In the genomic region with DNA sequence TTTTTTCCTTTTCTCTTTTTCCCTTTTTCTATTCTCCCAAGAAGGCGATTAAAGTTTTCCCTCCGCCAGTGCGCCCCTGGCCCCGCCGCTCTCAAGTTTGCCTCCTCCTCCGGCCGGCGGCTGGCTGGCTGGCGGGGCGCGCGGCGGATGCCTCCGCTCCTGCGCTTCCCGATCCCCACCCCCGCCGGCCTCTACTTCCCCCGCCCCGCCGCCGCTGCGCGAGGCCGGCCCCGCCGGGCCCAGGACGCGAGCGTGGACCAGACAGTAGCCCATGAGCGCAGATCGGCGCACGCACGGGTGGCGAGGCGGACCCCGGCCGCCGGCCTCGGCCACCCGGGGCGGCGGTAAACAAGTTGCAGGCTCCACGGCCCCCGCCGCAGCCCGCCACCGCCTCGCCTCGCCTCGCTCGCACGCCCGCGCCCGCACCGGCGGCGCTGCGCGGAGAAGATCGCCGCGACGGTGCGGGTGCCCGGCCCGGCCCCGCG, we compare ENCODE assay signal across 7 mouse cellular contexts. TPM values are rescaled to one million over a fixed set of nuclear protein-coding genes. Genes with fewer than 3 reads are reported as not detected.
DNase-seq lines count a peak whose midpoint lies in the region; ATAC-seq and TF ChIP-seq lines count a peak whose summit lies in the region.

No protein-coding gene starts in this region.

- TF ChIP-seq POLR2A in kidney, adult 2 months (IDR thresholded peaks at IDR 0.05; ENCODE audit: low read depth, low read length) = no peak
- TF ChIP-seq POLR2A in liver, adult 2 months (IDR thresholded peaks at IDR 0.05; ENCODE audit: extremely low read depth, insufficient read depth, low read length) = no peak
- TF ChIP-seq POLR2A in myocyte (IDR thresholded peaks at IDR 0.05; ENCODE audit: insufficient read length, low read depth) = peak; percentile 53

- peak overlapping the region; percentile 89 for H3K9ac ChIP-seq in liver, adult 2 months (ENCODE audit: low read depth, low read length)
- peak overlapping the region; percentile 80 for H3K9ac ChIP-seq in stomach, embryonic 15.5 days

- H3K27me3 ChIP-seq in kidney, adult 2 months (replicated peaks; ENCODE audit: control insufficient read depth, insufficient read depth, low read length) = no peaks in the 10 kb centered on the region
- H3K27me3 ChIP-seq in liver, adult 2 months (ENCODE audit: control insufficient read depth, insufficient read depth, low read length) = no peaks in the 10 kb centered on the region
- H3K27me3 ChIP-seq in myocyte (ENCODE audit: control insufficient read depth, insufficient read depth, insufficient read length) = no peaks in the 10 kb centered on the region
- no peaks in the 10 kb centered on the region for H3K27me3 ChIP-seq in stomach, embryonic 15.5 days (replicated peaks)

- WGBS in kidney, adult 2 months = 1% methylated on average over 71 of the region's 71 CpGs
- WGBS in liver, adult 2 months = under 1% methylated on average over 70 of the region's 71 CpGs
- WGBS in stomach, embryonic 15.5 days = under 1% methylated on average over 59 of the region's 71 CpGs

- ATAC-seq in stomach, embryonic 15.5 days (ENCODE audit: insufficient read depth, low FRiP score, low read depth) = peak; percentile 53; the same call in 1 of the 2 replicates

- H3K36me3 ChIP-seq in kidney, adult 2 months (ENCODE audit: control insufficient read depth, insufficient read depth, low read length) = no peaks in the 10 kb centered on the region
- no peaks in the 10 kb centered on the region for H3K36me3 ChIP-seq in liver, adult 2 months (ENCODE audit: control insufficient read depth, insufficient read depth, low read length)
- no peaks in the 10 kb centered on the region for H3K36me3 ChIP-seq in myocyte (ENCODE audit: control insufficient read depth, insufficient read depth)
- no peaks in the 10 kb centered on the region for H3K36me3 ChIP-seq in stomach, embryonic 15.5 days

- H3K79me2 ChIP-seq in liver, adult 2 months (ENCODE audit: control insufficient read depth, insufficient read depth, low read length) = peaks cover 3% of the 10 kb centered on the region; the same call in 1 of the 2 replicates
- H3K79me2 ChIP-seq in myocyte (ENCODE audit: control insufficient read depth, insufficient read depth) = no peaks in the 10 kb centered on the region

- no peaks in the 10 kb centered on the region for H3K4me1 ChIP-seq in kidney, adult 2 months (ENCODE audit: control insufficient read depth, insufficient read depth, low read length)
- peaks cover 6% of the 10 kb centered on the region for H3K4me1 ChIP-seq in liver, adult 2 months (ENCODE audit: control insufficient read depth, insufficient read depth, low read length)
- H3K4me1 ChIP-seq in stomach, embryonic 15.5 days = peaks cover 8% of the 10 kb centered on the region; the same call in 1 of the 2 replicates

- no peaks in the 10 kb centered on the region for H3K9me3 ChIP-seq in stomach, embryonic 15.5 days

- peak overlapping the region; percentile 98 for H3K4me3 ChIP-seq in kidney, adult 2 months (ENCODE audit: insufficient read depth, low read depth, low read length)
- H3K4me3 ChIP-seq in liver, adult 2 months (ENCODE audit: insufficient read depth, low read depth, low read length) = peak overlapping the region; percentile 86
- H3K4me3 ChIP-seq in myocyte = peak overlapping the region; percentile 84
- peak overlapping the region; percentile 92 for H3K4me3 ChIP-seq in stomach, embryonic 15.5 days (replicated peaks)

- peak overlapping the region; percentile 30 for H3K27ac ChIP-seq in kidney, adult 2 months (ENCODE audit: insufficient read depth, low read depth, low read length)
- peak overlapping the region; percentile 31 for H3K27ac ChIP-seq in liver, adult 2 months (replicated peaks; ENCODE audit: insufficient read depth, low read depth, low read length)
- peak overlapping the region; percentile 95 for H3K27ac ChIP-seq in stomach, embryonic 15.5 days

- peak overlapping the region; percentile 90 for H3ac ChIP-seq in myocyte (ENCODE audit: control insufficient read depth, insufficient read length)

- H3K4me2 ChIP-seq in myocyte (ENCODE audit: low read depth) = peak overlapping the region; percentile 79
- H3K4me2 ChIP-seq in stomach, embryonic 15.5 days = peak overlapping the region; percentile 77

- no peak for TF ChIP-seq CTCF in kidney, adult 2 months (conservative IDR thresholded peaks at IDR 0.05; ENCODE audit: insufficient read depth, insufficient read length, low read depth, low read length)
- no peak for TF ChIP-seq CTCF in liver, adult 2 months (IDR thresholded peaks at IDR 0.05; ENCODE audit: low read depth, low read length)

- DNase-seq in adrenal gland, adult 8-10 months = peak; percentile 49
- peak; percentile 38 for DNase-seq in embryo, embryonic 11.5 days (ENCODE audit: low read depth, low spot score)
- DNase-seq in heart, adult 18-20 months = peak; percentile 73 to 80
- peak; percentile 76 for DNase-seq in kidney, adult 2 months
- DNase-seq in liver, adult 2 months (ENCODE audit: extremely low read depth, low read depth, low spot score) = peak; percentile 13

TF ChIP-seq in myocyte, 11 proteins besides CTCF, POLR2A, EP300 and RAD21:
- TF ChIP-seq E2F4 (IDR thresholded peaks at IDR 0.05; ENCODE audit: insufficient read depth) (no peak), MYOG (IDR thresholded peaks at IDR 0.05; ENCODE audit: control insufficient read depth in 1 of 3, insufficient read depth in 1 of 3, insufficient read length in 2 of 3, low read depth in 2 of 3) (no peak), TCF3 (IDR thresholded peaks at IDR 0.05; ENCODE audit: insufficient read length, low read depth) (no peak), TCF12 (IDR thresholded peaks at IDR 0.05; ENCODE audit: insufficient read depth, poor library complexity, severe bottlenecking) (no peak), POLR2AphosphoS2 (IDR thresholded peaks at IDR 0.05; ENCODE audit: insufficient read length, low read depth) (no peak), MAX (IDR thresholded peaks at IDR 0.05; ENCODE audit: low read depth) (no peak), REST (IDR thresholded peaks at IDR 0.05; ENCODE audit: insufficient read depth, insufficient read length) (no peak), SRF (IDR thresholded peaks at IDR 0.05; ENCODE audit: control insufficient read depth, insufficient read length, low read depth) (no peak), MYOD1 (IDR thresholded peaks at IDR 0.05; ENCODE audit: control insufficient read depth in 1 of 3, insufficient read length in 2 of 3, low read depth in 2 of 3) (no peak), CEBPB (IDR thresholded peaks at IDR 0.05; ENCODE audit: insufficient read depth, poor library complexity, severe bottlenecking) (no peak), USF1 (IDR thresholded peaks at IDR 0.05; ENCODE audit: low read depth) (no peak)

RNA-seq across cellular contexts. Expression of gene L3mbtl3, which starts 1.8 kb away (rescaled TPM):
- 10 to 100 TPM; 13.5 to 18.0 (median 15.4) TPM for total RNA-seq in adrenal gland, adult 8-10 months (2022)
- 1 to 10 TPM; 6.6 to 8.5 TPM for total RNA-seq in heart, adult 18-20 months (2021)
- 3.4 and 3.6 TPM in 2 replicates for polyA plus RNA-seq in kidney, adult 2 months (2012; rRNA removed)
- total RNA-seq in liver, adult 2 months (2014; rRNA removed) = 3.6 and 4.1 TPM in 2 replicates
- polyA plus RNA-seq in liver, adult 2 months (2012; rRNA removed) = 1.2 and 1.7 TPM in 2 replicates
- 4.0 TPM for polyA plus RNA-seq in myocyte (2012; fragmentation: generic; extraction: Trizol)
- 11.6 and 12.2 TPM in 2 replicates for polyA plus RNA-seq in stomach, embryonic 15.5 days (2015; fragmentation: Nextera tagmentation; extraction: Ambion mirVana)

Comparison
In these comparisons a context has a peak if more than half of its experiments do, and no peak if none do; other contexts are left out.
1. Peak in every context shown above with its lines: DNase-seq, ATAC-seq, H3K4me3 ChIP-seq and H3K27ac ChIP-seq.
2. DNase-seq: peak in every context shown above with its lines; median percentile 76 in heart, adult 18-20 months; 76 in kidney, adult 2 months; 49 in adrenal gland, adult 8-10 months; 38 in embryo, embryonic 11.5 days; 13 in liver, adult 2 months.
3. H3K27ac ChIP-seq: peak in every context shown above with its lines; median percentile 95 in stomach, embryonic 15.5 days; 31 in liver, adult 2 months; 30 in kidney, adult 2 months.